Mouse (Mus musculus): ENCODE results near the gene Ranbp1. TPM values are rescaled to one million over a fixed set of nuclear protein-coding genes. Genes with fewer than 3 reads are reported as not detected.

Ranbp1 gene
- polyA plus RNA-seq, 1 experiment = 86.6 TPM

- Histone ChIP-seq H3K4me1 (ENCODE audit: control insufficient read depth) (peaks cover 5% of the 10 kb centered on the region), H3K9me3 (ENCODE audit: control insufficient read depth, low read length) (no peaks in the 10 kb centered on the region), H3K27me3 (ENCODE audit: control insufficient read depth) (no peaks in the 10 kb centered on the region; the same call in 1 of the 2 replicates), H3K4me3 (replicated peaks) (no peak overlapping the region), H3K36me3 (ENCODE audit: control insufficient read depth) (no peaks in the 10 kb centered on the region)
- TF ChIP-seq GATA1 (IDR thresholded peaks at IDR 0.05; ENCODE audit: low read length) = no peak
- no peak for TF ChIP-seq TAL1 (IDR thresholded peaks at IDR 0.05; ENCODE audit: low read length)
Observed at GRCm38 (mm10) chr16:18213689-18214088, 34.8 kb downstream of the Ranbp1 start.

- Histone ChIP-seq H3K4me1 (ENCODE audit: control insufficient read depth) (peaks cover 5% of the 10 kb centered on the region), H3K36me3 (ENCODE audit: control insufficient read depth) (no peaks in the 10 kb centered on the region), H3K9me3 (ENCODE audit: control insufficient read depth, low read length) (no peaks in the 10 kb centered on the region), H3K27me3 (ENCODE audit: control insufficient read depth) (no peaks in the 10 kb centered on the region; the same call in 1 of the 2 replicates), H3K4me3 (replicated peaks) (no peak overlapping the region)
- TF ChIP-seq TAL1 (IDR thresholded peaks at IDR 0.05; ENCODE audit: low read length) (no peak), GATA1 (IDR thresholded peaks at IDR 0.05; ENCODE audit: low read length) (no peak)
Observed at GRCm38 (mm10) chr16:18211417-18212171, 36.9 kb downstream of the Ranbp1 start.

- TF ChIP-seq TAL1 (IDR thresholded peaks at IDR 0.05; ENCODE audit: low read length) (no peak), GATA1 (IDR thresholded peaks at IDR 0.05; ENCODE audit: low read length) (no peak)
- Histone ChIP-seq H3K4me1 (ENCODE audit: control insufficient read depth) (peaks cover 5% of the 10 kb centered on the region), H3K4me3 (replicated peaks) (no peak overlapping the region), H3K36me3 (ENCODE audit: control insufficient read depth) (no peaks in the 10 kb centered on the region), H3K27me3 (ENCODE audit: control insufficient read depth) (no peaks in the 10 kb centered on the region; the same call in 1 of the 2 replicates), H3K9me3 (ENCODE audit: control insufficient read depth, low read length) (no peaks in the 10 kb centered on the region)
Observed at GRCm38 (mm10) chr16:18210701-18211416, 37.7 kb downstream of the Ranbp1 start.

GRCm38 (mm10) chr16:18203430-18204091 is 45.0 kb downstream of the Ranbp1 start:
- Histone ChIP-seq H3K4me1 (ENCODE audit: control insufficient read depth) (no peaks in the 10 kb centered on the region), H3K36me3 (ENCODE audit: control insufficient read depth) (no peaks in the 10 kb centered on the region), H3K27me3 (ENCODE audit: control insufficient read depth) (no peaks in the 10 kb centered on the region; the same call in 1 of the 2 replicates), H3K4me3 (replicated peaks) (no peak overlapping the region), H3K9me3 (ENCODE audit: control insufficient read depth, low read length) (no peaks in the 10 kb centered on the region)
- no peak for TF ChIP-seq GATA1 (IDR thresholded peaks at IDR 0.05; ENCODE audit: low read length)
- TF ChIP-seq TAL1 (IDR thresholded peaks at IDR 0.05; ENCODE audit: low read length) = 0 out of 3 replicates have a peak, but pooled peaks have one; percentile 2

- Histone ChIP-seq H3K27me3 (ENCODE audit: control insufficient read depth) (no peaks in the 10 kb centered on the region; the same call in 1 of the 2 replicates), H3K4me1 (ENCODE audit: control insufficient read depth) (no peaks in the 10 kb centered on the region), H3K9me3 (ENCODE audit: control insufficient read depth, low read length) (no peaks in the 10 kb centered on the region), H3K4me3 (replicated peaks) (no peak overlapping the region), H3K36me3 (ENCODE audit: control insufficient read depth) (no peaks in the 10 kb centered on the region)
- no peak for TF ChIP-seq GATA1 (IDR thresholded peaks at IDR 0.05; ENCODE audit: low read length)
- no peak for TF ChIP-seq TAL1 (IDR thresholded peaks at IDR 0.05; ENCODE audit: low read length)
Observed at GRCm38 (mm10) chr16:18202061-18202460, 46.5 kb downstream of the Ranbp1 start.

GRCm38 (mm10) chr16:18201620-18202019 is 46.9 kb downstream of the Ranbp1 start:
- H3K27me3 ChIP-seq (ENCODE audit: control insufficient read depth) = no peaks in the 10 kb centered on the region; the same call in 1 of the 2 replicates
- TF ChIP-seq TAL1 (IDR thresholded peaks at IDR 0.05; ENCODE audit: low read length) (no peak), GATA1 (IDR thresholded peaks at IDR 0.05; ENCODE audit: low read length) (no peak)

GRCm38 (mm10) chr16:18200062-18200461 is 48.5 kb downstream of the Ranbp1 start:
- TF ChIP-seq TAL1 (IDR thresholded peaks at IDR 0.05; ENCODE audit: low read length) = no peak
- TF ChIP-seq GATA1 (IDR thresholded peaks at IDR 0.05; ENCODE audit: low read length) = no peak
- Histone ChIP-seq H3K9me3 (ENCODE audit: control insufficient read depth, low read length) (no peaks in the 10 kb centered on the region), H3K4me1 (ENCODE audit: control insufficient read depth) (no peaks in the 10 kb centered on the region), H3K36me3 (ENCODE audit: control insufficient read depth) (no peaks in the 10 kb centered on the region), H3K27me3 (ENCODE audit: control insufficient read depth) (no peaks in the 10 kb centered on the region), H3K4me3 (replicated peaks) (no peak overlapping the region)

More at GRCm38 (mm10) chr16:18201620-18202019, 46.9 kb downstream of the Ranbp1 start:
- Histone ChIP-seq H3K4me3 (replicated peaks) (no peak overlapping the region), H3K36me3 (ENCODE audit: control insufficient read depth) (no peaks in the 10 kb centered on the region), H3K9me3 (ENCODE audit: control insufficient read depth, low read length) (no peaks in the 10 kb centered on the region), H3K4me1 (ENCODE audit: control insufficient read depth) (no peaks in the 10 kb centered on the region)

GRCm38 (mm10) chr16:18198365-18199098 is 50.0 kb downstream of the Ranbp1 start:
- Histone ChIP-seq H3K4me3 (replicated peaks) (no peak overlapping the region), H3K9me3 (ENCODE audit: control insufficient read depth, low read length) (no peaks in the 10 kb centered on the region), H3K36me3 (ENCODE audit: control insufficient read depth) (no peaks in the 10 kb centered on the region), H3K4me1 (ENCODE audit: control insufficient read depth) (no peaks in the 10 kb centered on the region), H3K27me3 (ENCODE audit: control insufficient read depth) (no peaks in the 10 kb centered on the region)
- TF ChIP-seq GATA1 (IDR thresholded peaks at IDR 0.05; ENCODE audit: low read length) = no peak
- no peak for TF ChIP-seq TAL1 (IDR thresholded peaks at IDR 0.05; ENCODE audit: low read length)
